Mouse (Mus musculus) cerebellum, adult 2 months (tissue): ENCODE results near the gene Srcin1. TPM values are rescaled to one million over a fixed set of nuclear protein-coding genes. Genes with fewer than 3 reads are reported as not detected.

Experiments
- DNase-seq, 2 experiments: peaks; one replicate each; pipeline ENCODE4 v3.0.0; 2021
- H3K27ac ChIP-seq: fragments of 200-500 bp; 2 replicates; pipeline ENCODE4 v1.5.1; 2012; ENCODE audit warnings: low read length, control low read depth, inconsistent platforms; ENCODE audit not compliant: insufficient read depth
- H3K27me3 ChIP-seq: fragments of 200-500 bp; 2 replicates; pipeline ENCODE4 v1.6.1; 2012; ENCODE audit warnings: inconsistent platforms, mild to moderate bottlenecking, low read length, moderate library complexity; ENCODE audit not compliant: control insufficient read depth, insufficient read depth
- H3K4me1 ChIP-seq: fragments of 200-500 bp; 2 replicates; pipeline ENCODE4 v1.6.1; 2011; ENCODE audit warnings: low read length; ENCODE audit not compliant: control insufficient read depth, insufficient read depth
- H3K4me3 ChIP-seq: fragments of 200-500 bp; replicated peaks from 2 replicates; pipeline ENCODE3; 2011; ENCODE audit warnings: mild to moderate bottlenecking, low read depth, low read length, control low read depth; ENCODE audit not compliant: insufficient read depth
- CTCF ChIP-seq: fragments of 200-500 bp; IDR thresholded peaks from 2 replicates; pipeline ENCODE4 v1.5.1; 2011; ENCODE audit warnings: low read depth, mild to moderate bottlenecking, control low read depth, low read length, moderate library complexity, borderline replicate concordance; ENCODE audit not compliant: insufficient read depth
- POLR2A ChIP-seq: fragments of 200-500 bp; IDR thresholded peaks from 2 replicates; pipeline ENCODE4 v1.6.1; 2011; ENCODE audit warnings: low read length, control low read depth, borderline replicate concordance; ENCODE audit not compliant: insufficient read depth
- whole genome bisulfite sequencing: fragments of 180-500 bp; shearing (Covaris S2); methylation state at CpG from one replicate; pipeline ENCODE4 v1.1.7; 2018; 5-methylcytosine and 5-hydroxymethylcytosine counted together
- polyA plus RNA-seq: library from polyadenylated mRNA; depleted of rRNA; stranded (reverse); fragments of >200 nt; gene quantifications from 2 replicates; pipeline ENCODE4 v1.2.3, GENCODE M21; 2012

Gene Srcin1
- polyA plus RNA-seq, 1 experiment, result 127 TPM

DNA sequence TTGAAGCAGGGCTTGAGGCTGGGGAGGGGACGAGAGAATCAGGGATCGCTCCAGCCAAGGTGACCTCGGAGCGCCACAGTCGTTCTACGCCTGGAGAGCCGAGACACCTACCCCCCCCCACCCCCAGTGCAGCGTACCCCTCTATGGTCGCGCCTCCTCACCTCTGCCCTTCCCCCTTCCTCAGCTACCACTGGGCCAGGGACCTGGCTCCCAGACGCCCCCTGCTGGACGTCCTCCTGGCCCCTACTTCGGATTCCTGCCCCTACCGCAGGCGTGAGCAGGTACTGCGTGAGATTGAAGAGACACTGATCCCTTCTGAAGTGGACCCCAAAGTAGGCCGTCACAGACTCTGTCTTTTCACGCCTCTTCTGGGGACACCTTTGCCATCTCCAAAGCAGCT lies 348 bp downstream of the Srcin1 start:
- peak; percentile 95 for TF ChIP-seq CTCF
- TF ChIP-seq POLR2A, result no peak
- H3K27me3 ChIP-seq, result no peaks in the 10 kb centered on the region
- peak overlapping the region; percentile 98 for H3K4me3 ChIP-seq
- peaks cover 22% of the 10 kb centered on the region for H3K4me1 ChIP-seq
- H3K27ac ChIP-seq, result peak overlapping the region; percentile 88
- peak; percentile 88 to 92 for DNase-seq
- 1% methylated on average over 18 of the region's 18 CpGs for WGBS

DNA sequence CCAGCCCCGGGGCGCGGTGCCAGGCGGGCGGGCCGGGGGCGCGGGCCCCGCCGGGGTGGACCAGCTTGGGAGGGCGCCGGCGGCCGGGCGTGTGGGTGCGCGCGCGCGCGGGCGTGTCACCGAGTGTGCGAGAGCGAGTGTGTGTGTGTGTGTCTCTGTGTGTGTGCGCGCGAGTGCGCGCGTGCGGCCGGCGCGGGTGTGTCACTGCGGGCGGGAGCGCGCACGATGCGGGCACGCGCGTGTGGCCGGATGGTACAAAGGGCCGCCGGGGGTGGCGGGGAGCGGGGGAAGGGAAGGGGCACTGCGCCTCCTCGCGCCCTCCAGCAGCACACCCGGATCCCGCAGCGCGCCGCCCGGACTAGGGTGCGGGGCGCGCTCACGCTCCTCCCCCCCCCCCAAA lies 911 bp downstream of the Srcin1 start:
- H3K4me1 ChIP-seq, result peaks cover 26% of the 10 kb centered on the region
- peak overlapping the region; percentile 88; the same call in 1 of the 2 replicates for H3K27ac ChIP-seq
- peak overlapping the region; percentile 98 for H3K4me3 ChIP-seq
- DNase-seq, result peak; percentile 90 to 91
- WGBS, result under 1% methylated on average over 57 of the region's 62 CpGs
- TF ChIP-seq POLR2A (peak; percentile 50; the same call in 1 of the 2 replicates), CTCF (no peak)
- H3K27me3 ChIP-seq, result no peaks in the 10 kb centered on the region

DNA sequence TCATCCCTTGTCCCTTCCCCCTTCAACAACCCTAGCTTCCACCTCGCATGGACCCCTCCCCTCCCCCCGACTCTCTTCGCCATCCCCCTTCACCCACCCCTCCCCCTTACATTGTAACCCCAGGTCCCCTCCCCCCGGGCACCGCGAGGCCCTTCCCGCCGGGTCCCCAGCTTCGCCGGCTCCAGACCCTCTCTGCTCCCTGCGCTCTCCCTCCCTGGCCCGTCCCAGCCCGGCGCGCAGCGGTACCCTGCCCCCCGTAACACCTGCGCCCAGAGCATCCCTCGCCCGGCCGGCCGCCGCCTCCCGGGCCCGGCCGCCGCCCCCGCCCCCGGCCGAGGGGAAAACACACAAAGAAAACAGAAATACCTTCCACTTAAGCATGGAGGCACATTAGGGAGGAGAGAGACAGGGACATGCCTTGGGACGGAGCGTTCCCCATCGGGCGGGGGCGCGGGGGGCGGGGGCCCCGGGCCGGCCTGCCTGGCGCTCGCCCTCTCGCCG lies 1.4 kb downstream of the Srcin1 start:
- DNase-seq, result peak in 1 of 2 experiments; percentile 41
- Histone ChIP-seq H3K4me1 (peaks cover 31% of the 10 kb centered on the region), H3K27ac (peak overlapping the region; percentile 94), H3K4me3 (peak overlapping the region; percentile 98), H3K27me3 (no peaks in the 10 kb centered on the region)
- no peak for TF ChIP-seq POLR2A
- TF ChIP-seq CTCF, result no peak
- 2% methylated on average over 40 of the region's 43 CpGs for WGBS

DNA sequence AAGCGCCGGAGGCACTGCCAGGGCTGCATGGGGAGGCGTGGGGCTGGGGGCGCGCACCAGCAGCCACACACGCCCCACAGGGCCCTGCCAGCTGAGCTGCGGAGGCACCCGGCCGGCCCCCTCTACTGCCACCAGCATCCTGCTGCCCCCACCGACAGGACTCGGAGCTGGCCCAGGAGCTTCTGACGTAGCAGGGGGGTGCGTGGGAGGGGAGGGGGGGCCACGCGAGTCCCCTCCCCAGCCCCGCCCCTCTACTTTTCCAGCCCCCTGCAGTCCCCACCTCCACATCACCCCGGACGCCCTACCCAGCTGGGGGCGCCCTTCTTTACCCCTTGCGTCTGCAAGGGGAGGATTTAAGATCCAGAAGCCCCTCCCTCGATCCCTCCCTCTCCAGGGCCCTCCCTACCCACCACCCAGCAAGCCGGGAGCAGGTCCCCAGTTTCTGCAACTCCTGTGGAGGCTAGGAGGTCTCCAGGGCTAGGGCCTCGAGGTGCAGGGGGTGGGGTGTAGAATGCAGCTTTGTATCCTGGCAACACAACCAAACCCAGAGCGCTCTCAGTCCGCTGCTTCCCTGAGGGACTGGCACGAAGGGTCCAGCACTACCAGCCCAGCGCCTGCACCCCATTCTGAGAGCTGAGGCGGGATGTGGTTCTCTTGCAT lies 2.0 kb downstream of the Srcin1 start:
- H3K4me1 ChIP-seq, result peaks cover 35% of the 10 kb centered on the region
- H3K27ac ChIP-seq, result peak overlapping the region; percentile 95
- TF ChIP-seq CTCF (no peak), POLR2A (0 out of 2 replicates have a peak, but pooled peaks have one; percentile 14)
- H3K27me3 ChIP-seq, result no peaks in the 10 kb centered on the region
- WGBS, result 1% methylated on average over 28 of the region's 28 CpGs
- peak; percentile 70 to 74 for DNase-seq
- H3K4me3 ChIP-seq, result peak overlapping the region; percentile 98

DNA sequence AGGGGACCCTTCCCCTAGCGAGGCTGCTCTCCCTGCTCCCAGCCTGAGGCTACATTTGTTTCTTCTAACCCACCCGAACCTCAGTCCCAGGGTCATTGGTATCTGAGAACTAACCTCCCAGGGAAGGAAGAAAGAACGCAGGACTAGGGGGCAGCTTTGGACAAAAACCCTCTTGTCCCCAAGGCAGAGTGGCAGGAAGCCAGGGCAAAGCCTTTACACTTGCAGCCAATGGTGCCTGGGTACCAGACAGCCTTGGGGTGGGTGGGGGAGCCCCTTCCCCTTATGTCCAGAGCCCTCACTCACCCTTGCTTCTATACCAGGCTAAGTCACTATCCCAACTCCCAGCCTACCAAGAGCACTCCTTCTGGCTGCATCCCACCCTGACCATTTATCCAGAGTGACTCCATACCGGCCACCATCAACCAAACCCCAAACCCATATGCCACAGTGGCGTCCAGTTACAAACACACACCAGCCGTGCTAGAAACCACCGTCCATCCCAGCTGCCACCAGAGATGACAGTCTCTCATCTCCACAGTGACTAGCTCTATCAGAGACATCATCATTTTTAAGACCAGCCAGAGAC lies 3.0 kb downstream of the Srcin1 start:
- peaks cover 30% of the 10 kb centered on the region for H3K4me1 ChIP-seq
- peak; percentile 45 to 59 for DNase-seq
- H3K27ac ChIP-seq, result peak overlapping the region; percentile 95
- H3K27me3 ChIP-seq, result no peaks in the 10 kb centered on the region
- TF ChIP-seq POLR2A (no peak), CTCF (no peak)
- peak overlapping the region; percentile 98 for H3K4me3 ChIP-seq
- 2% methylated on average over 7 of the region's 7 CpGs for WGBS

DNA sequence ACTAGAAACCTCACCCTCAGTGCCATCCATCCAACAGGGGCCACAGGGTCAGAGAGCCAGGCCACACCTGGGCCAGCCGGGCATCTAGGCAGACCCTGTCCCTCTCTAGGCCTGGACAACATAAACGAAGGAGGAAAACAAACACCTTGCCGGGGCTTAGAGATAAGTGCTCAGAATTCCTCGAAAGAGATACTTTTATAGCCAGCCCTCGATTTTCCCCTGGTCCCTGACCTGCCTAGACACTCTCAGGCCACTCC lies 4.0 kb downstream of the Srcin1 start:
- Histone ChIP-seq H3K4me1 (peaks cover 37% of the 10 kb centered on the region), H3K27me3 (no peaks in the 10 kb centered on the region), H3K4me3 (peak overlapping the region; percentile 98), H3K27ac (peak overlapping the region; percentile 95)
- WGBS, result 13% methylated on average over 5 of the region's 5 CpGs
- peak; percentile 32 to 51 for DNase-seq
- no peak for TF ChIP-seq CTCF
- no peak for TF ChIP-seq POLR2A

DNA sequence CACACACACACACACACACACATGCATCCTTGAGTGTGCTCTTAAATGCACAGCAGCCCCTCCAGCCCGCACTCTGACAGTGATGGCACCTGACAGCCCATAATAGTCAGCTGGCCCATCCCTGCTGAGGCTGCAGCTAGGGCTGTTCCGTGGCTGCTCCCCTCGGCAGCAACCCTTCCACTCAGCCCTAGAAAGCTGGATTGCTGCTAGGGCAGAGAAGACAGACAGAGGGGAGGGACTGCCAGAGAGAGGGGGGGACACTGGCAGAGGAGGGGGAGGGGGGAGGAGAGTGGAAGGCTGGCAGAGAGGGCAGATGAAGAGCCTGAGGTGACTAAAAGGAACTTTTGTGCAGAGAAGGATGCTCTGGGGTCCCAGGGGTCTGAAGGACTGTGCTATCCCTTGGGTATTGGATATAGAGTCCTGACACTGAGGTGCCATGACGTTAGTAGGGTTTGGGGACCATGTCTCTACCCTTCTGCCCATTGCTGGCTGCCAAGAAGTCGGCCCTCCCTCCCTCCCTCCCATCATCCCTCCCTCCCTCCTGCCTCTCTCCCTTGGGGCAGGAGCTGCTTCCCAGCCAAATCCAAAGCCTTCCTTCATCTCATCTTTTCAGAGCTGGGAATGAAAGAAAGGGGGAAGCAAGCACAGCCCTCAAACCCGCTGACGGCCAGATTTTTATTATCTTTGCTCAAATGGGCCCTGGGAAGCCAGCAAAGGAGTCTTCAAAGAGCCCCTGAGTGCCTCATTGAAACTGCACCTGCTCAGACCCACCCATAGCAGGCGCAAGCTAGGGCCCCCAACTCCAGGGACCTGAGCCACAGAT lies 4.5 kb downstream of the Srcin1 start:
- Histone ChIP-seq H3K4me1 (peaks cover 38% of the 10 kb centered on the region), H3K27ac (peak overlapping the region; percentile 95), H3K4me3 (peak overlapping the region; percentile 98), H3K27me3 (no peaks in the 10 kb centered on the region)
- peak in 1 of 2 experiments; percentile 52 for DNase-seq
- WGBS, result 3% methylated on average over 8 of the region's 8 CpGs
- TF ChIP-seq POLR2A (no peak), CTCF (peak; percentile 20; the same call in 1 of the 2 replicates)
